Mouse (Mus musculus): Measurements from ENCODE around the gene Lpar1.

Lpar1 gene

DNA sequence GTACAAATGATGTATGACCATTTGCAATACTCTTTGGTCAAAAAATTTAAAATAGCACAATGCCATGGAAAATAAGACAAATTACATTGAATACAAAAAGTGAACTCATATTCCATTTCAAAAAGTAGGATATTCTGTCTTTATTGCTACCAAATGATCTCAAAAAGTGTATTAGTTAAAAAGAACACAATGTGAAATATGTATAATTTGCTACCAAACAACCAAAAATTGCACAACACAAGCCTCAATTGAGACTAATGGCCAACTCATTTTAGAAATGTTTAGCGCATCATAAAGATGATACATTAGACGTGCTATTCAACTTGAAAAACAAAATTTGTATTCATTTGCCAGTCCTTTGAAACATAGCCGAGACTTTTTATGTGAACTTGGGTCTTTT lies 104.9 kb downstream of the Lpar1 start:
- no peak for DNase-seq (ENCODE audit: low read depth)

DNA sequence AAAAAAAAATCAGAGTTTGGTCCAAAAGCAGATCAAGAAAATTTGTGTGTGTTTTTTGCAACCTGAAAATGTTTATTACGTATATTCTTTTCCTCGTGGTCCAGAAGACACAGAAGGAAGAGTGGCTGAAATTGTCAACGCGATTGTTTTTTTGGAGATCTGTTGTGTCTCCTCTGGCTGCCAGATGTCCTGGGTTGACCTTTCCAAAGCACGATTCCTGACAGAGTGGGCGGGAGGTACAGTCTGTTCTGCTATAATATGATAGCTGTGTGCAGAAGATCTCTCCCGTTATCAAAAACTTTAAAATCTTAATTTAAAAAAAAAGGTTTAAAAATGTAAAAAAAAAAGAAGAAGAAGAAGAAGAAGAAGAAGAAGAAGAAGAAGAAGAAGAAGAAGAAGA lies 105.9 kb downstream of the Lpar1 start:
- no peak for DNase-seq (ENCODE audit: low read depth)

DNA sequence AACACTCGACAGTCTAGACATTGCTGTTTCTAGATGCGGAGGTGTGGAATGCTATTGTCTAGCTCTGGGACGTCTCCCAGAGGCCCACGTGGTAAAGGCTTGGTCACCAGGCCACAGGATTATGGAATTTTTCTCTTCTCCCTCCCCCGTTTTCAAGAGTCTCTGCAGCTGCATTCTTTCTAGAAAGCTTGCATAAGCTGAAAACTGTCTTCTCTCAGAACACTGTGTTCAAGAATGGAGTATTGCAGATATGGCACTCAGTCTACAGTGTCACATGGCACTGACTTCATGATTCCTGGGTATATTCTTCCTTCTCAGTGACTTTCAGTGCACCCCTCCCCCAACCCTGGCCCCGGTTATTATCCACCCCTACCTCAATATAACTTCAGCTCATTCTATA lies 107.9 kb downstream of the Lpar1 start:
- no peak for DNase-seq (ENCODE audit: low read depth)

DNA sequence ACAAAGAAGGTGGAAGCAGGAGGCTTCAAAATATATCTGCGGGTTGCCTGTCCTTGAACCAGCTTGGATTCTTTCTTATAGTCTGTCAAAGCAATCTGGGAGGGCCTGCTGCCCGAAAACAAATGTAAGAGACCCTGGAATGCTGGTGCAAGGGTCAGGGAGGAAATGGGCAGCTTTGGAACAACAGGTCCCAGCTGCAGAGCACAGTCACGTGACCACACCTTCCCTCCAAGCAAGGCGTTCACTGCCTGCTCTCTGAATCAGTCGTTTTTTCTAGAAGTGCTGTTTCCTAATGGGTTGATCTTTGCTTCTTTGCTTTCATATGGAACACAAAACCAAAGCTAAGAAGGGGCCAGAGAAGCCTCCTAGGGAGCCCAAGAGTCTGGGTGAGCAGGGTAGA lies 111.4 kb downstream of the Lpar1 start:
- no peak for DNase-seq (ENCODE audit: low read depth)

DNA sequence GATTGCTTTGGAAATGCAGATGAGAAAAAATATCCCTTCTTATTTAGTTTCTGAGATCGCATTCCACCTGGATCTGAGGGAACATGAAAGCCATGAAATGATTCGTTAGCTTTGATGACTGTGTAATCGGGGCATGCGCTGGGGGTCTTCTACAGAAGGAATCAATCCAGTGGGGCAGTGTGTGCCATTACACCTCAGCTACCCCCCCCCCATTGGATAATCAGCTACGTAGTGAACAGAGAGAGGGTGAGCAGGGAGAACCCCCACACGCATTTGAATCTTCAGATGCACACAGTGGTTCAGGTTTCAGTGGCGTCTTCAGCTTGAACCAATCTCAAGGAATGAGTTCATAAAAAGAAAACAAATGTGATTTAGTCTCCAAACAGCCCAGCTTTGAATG lies 115.0 kb downstream of the Lpar1 start:
- DNase-seq (ENCODE audit: low read depth) = no peak

DNA sequence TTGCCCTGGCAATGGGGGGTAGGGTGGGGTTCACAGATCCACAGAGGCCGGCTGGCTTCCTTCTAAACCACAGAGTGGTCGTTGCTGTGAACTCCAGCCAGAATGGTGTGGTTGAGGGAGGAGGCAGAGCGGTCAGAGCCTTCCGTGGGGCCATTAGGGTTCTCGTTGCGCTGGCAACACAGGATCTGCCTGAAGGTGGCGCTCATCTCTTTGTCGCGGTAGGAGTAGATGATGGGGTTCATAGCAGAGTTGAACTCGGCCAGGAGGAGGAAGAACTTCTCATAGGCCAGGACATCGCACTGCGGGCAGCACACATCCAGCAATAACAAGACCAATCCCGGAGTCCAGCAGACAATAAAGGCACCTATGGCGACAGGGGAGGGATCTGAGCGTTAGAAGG lies 116.4 kb downstream of the Lpar1 start:
- DNase-seq (ENCODE audit: low read depth) = no peak

DNA sequence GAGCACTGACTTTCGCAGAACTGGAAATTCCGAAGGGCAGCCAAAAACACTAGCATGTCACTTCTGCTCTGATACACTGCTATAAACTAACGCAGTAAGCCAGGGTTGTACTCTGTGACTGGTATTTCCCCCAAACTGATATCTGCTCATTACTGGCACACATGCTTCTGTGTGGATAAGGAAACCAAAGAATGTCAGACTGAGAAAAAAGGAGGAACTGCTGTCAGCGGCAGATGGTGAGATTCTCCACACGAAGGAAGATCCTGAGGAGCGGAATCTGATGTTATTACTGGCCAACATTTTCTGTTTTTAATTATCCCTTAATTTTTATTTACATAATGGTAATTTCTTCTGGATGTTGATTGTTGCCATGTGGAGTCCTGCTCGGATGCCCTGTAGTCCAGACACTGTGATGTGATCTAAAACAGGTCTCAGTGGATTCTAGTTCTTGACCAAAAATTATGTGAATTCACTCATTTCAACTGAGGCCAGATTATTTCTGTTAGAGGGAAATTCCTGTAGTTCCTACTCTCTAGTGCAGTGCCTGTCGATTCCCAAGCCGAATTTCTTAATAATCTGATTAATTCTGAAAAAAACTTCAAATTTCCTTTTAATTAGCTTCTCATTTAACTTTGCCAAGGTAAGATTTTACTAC lies 130.3 kb downstream of the Lpar1 start:
- DNase-seq (ENCODE audit: low read depth) = no peak

DNA sequence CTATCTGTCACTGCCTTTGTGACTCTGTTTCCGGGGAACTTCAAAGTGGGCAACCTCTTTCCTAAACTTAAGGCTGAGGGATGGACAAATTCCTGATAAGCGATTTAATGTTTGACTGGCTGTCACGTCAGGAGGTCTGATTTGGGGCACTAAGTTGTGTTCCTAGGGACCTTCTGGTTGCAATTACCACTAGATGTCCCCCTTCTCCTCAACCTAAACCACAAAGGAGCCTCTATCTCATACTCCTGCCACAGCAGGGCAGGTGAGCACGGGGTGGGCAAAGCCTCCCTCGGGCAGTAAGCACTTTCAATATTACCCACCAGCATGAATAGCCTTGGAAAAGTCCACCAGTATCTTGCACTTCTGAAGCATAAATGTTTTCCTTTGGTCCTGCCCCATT lies 134.5 kb downstream of the Lpar1 start:
- DNase-seq (ENCODE audit: low read depth) = no peak

DNA sequence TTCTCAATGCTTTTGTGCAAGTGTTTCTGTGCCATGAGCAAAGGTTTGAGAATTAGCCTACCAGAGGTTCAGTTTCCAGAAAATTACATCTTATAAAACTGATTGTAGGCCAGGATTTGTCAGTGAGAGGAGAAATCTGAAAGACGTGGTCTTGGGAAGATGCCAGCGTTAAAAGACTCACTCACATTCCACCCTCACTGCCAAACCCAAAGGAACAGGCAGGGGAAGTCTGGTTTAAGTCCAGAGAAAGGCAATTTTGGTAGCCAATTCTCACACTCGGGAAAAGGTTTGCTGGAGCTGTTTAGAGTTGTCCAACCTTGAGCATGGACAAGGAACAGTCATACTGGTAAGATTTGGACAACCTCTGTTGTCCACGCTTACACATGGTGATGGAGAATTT lies 136.4 kb downstream of the Lpar1 start:
- DNase-seq (ENCODE audit: low read depth) = peak; percentile 96

DNA sequence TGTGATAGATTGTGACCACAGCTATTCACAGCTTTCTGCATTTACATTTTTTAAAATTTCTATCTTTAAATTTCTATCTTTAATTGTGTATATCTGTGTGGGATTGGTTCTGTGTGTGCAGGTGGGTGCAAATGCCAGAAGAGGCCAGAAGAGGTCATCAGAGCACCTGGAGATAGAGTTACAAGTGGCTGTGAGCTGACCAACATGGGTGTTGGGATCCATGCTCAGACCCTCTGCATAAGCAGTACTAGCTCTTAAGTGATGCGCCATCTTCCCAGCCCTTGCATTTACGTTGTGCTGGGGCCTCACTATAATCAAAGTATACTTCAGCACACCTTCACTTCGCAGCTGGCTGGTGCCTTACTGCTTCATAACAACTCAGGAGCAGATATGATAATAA lies 138.2 kb downstream of the Lpar1 start:
- DNase-seq (ENCODE audit: low read depth) = no peak

DNA sequence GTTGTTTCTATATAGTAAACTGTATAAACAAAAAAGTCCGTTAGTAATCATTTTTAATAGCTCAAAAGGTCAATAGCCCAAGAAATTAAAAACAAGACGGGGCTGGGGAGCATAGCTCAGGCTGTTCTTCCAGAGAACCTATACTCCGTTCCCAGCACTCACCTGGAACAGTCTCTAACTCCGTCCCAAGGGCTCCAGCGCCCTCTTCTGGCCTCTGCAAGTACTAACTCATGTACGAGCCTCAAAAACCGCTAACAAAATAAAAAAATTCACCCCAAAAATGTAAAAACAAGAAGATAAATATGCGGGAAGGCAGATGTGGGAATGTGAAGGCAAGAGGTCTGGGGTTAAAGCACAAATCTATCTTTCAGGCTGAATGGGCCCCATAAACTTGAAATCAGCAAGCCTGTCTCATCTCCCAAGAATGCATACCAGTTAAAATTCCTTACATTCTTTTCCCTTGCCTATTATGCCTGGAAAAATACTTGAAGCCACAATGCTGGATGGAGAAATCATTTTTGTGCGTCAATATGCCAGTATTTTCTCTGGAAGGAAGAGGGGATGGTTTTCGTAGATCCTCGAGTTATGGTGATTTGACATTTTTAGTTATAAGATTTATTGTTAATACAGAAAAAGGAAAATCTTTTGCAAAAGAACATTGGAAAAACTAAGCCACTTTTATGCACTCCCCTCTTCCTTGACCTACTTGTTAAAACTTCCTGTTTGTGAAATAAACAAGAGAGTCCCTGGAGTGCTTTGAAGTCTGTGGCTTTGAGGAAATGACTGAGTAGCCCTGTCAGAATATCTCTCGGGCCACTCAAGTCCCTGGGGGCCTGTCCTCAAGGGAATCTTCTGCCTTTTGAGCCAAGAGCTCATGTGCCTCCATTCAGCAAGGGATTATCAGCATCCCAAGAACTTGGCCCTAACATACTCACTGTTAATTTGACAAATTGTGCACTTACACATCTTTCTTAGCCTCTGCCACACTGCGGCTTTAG lies 140.2 kb downstream of the Lpar1 start:
- DNase-seq (ENCODE audit: low read depth) = peak; percentile 58

DNA sequence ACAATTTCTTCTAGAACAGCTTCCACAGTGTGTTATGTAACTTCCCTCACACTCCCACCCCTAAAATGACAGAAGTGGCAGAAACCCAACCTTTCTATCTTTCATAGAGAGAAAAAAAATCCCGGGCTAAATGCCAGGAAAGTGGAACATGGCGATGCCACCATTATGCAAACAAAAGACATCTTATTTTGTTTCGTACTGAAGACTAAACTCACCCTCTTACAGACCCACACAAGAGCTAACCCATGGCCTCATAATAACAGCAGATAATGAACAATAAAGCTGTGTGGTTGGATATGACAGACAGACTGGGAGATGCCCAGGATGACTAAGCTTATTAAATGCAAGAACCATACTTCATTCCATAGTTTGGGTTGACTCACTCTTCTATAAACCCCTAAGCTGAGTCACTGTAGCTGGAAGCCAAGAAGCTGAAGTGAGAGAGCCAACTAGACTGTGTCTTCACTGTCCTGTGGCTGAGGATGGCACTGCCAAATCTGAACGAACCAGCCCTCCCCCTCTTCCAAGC lies 151.7 kb downstream of the Lpar1 start:
- DNase-seq (ENCODE audit: low read depth) = peak; percentile 78

DNA sequence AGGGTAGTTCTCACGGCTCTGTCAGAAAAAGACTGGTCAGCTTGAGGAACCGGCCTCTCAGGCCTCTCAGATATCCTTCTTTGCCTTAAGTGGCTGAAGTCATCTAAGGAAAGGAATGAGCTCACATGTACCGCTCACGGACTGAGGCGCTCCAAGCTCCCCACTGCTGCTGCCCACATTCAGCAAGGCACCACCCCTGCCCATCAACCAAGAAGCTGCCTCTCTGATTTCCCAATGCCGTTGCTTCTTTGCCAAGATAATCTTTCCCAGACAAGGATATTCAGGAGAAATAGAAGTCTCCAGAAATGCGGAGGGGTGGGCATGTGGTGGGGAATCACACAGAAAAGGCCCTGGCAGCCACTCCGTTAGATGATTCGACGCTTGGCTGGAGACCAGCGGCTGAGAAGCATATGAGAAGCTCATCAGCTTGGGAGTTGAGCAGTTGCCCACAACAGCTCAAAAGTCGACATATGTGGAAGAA lies 152.8 kb downstream of the Lpar1 start:
- DNase-seq (ENCODE audit: low read depth) = peak; percentile 95
